Mouse (Mus musculus): ENCODE data around the gene Ms4a12. TPM values are rescaled to one million over a fixed set of nuclear protein-coding genes. Genes with fewer than 3 reads are reported as not detected.
"Not testable (repeated sequence)": the region's sequence is repeated elsewhere in the genome, so short reads cannot be mapped to it uniquely, and the experiment has no call there.

Ms4a12 gene
- total RNA-seq, 1 experiment = not detected

DNA sequence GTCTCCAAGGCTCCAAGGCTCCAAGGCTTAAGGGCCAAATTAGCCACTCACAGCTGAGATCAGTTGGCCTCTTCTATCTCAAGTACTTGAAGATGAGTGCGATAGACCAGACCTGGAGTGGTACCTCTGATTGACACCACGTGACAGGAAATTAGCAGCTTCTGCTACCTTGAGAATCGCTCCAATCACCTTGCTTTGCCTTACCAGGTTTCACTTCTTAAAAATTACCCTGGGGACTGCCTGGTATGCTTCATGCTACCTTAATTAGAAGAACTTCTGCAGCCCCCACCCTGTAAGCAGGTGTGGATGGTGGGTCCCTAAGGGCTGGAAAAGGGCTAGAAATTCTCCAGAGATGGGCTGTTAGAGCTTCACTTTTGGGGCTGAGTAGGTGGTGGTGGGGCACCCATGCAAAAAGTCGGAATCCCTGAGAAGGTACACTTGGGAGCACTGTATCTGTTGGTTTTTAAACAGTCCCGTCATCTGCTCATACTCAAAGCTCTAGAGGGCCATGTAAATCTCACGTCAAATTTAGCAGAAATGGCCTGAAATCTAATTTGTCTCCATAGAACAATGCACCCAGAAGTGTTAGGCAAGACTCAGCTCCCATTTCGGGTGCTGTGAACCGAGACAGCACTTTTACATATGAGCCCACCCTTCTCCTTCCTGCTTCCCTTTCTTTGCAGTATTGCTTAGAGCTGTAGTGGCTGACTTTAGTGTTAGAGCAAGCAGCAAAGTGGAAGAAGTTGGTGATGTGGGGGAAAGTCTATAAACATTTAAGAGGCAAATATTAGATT is 34.0 kb upstream of the Ms4a12 start, which contains the start of gene Ms4a1:
Gene Ms4a1 (minus strand): TSS at position 190 of the 794 bp plus-strand sequence.
- Histone ChIP-seq H3K9ac (ENCODE audit: insufficient read depth, low read depth, low read length, poor library complexity, severe bottlenecking) (no peak within 1 kb of the TSS), H3K36me3 (ENCODE audit: control insufficient read depth, insufficient read depth, low read length, poor library complexity, severe bottlenecking) (no peaks in the 10 kb centered on the region), H3K4me3 (ENCODE audit: insufficient read depth in 1 of 2, low read depth in 1 of 2, low read length in 2 of 2, poor library complexity in 1 of 2, severe bottlenecking in 1 of 2) (no peak within 1 kb of the TSS), H3K4me1 (ENCODE audit: control insufficient read depth in 2 of 2, insufficient read depth in 2 of 2, low read length in 2 of 2, poor library complexity in 1 of 2) (no peaks in the 10 kb centered on the region), H3K27ac (ENCODE audit: insufficient read depth, low read depth, low read length, poor library complexity, severe bottlenecking) (no peak within 1 kb of the TSS), H3K9me3 (ENCODE audit: control insufficient read depth, insufficient read depth, low read depth, low read length) (no peaks in the 10 kb centered on the region)
- no peak for DNase-seq (ENCODE audit: low read depth, low spot score)
- TF ChIP-seq CHD2 (IDR thresholded peaks at IDR 0.05; ENCODE audit: low read depth, low read length) = no peak
- no peak for TF ChIP-seq ZC3H11A (IDR thresholded peaks at IDR 0.05; ENCODE audit: borderline replicate concordance, low read depth, low read length)
- no peak for TF ChIP-seq ZNF384 (IDR thresholded peaks at IDR 0.05; ENCODE audit: low read depth, low read length)
- TF ChIP-seq MAFK (IDR thresholded peaks at IDR 0.05; ENCODE audit: insufficient read depth, low read depth, low read length) = no peak
- TF ChIP-seq HCFC1 (IDR thresholded peaks at IDR 0.05; ENCODE audit: borderline replicate concordance, insufficient read depth, low read length) = no peak
- in situ Hi-C loops (cut with MboI; ENCODE audit: low sequenced_read_pairs in 2 of 2, unreplicated experiment in 2 of 2) = no loop called here

DNA sequence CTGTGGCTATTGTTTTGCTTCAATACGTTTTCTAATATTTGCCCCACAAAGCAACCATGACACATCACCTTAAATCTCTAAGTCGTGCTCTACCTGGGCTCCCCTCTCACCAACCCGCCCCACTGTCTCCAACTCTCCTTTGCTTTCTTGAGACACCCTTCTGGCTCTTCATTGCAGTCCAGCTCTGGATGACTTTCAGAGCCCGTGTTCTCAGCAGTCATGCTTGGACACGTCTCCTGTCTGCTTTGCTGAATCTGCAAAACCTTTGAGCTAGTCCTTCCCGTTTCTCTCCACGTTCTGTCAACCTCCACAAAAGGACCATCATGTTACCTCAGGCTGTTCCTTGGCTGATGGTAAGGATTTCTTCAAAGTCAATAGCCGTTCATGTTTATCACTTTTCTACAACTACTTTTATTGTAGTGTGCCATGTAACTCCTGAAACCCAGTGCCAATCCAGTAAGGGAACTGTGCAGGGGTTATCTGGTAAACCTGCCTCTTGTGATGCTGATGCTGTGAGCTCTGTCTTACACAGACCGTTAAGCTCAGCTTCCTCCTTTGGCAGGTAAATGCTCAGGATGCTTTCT is 32.4 kb upstream of the Ms4a12 start:
- H3K9ac ChIP-seq (ENCODE audit: insufficient read depth, low read depth, low read length, poor library complexity, severe bottlenecking) = no peak overlapping the region
- H3K9me3 ChIP-seq (ENCODE audit: control insufficient read depth, insufficient read depth, low read depth, low read length) = no peaks in the 10 kb centered on the region
- in situ Hi-C loops (cut with MboI; ENCODE audit: low sequenced_read_pairs in 2 of 2, unreplicated experiment in 2 of 2) = no loop called here
- no peak for TF ChIP-seq ZNF384 (IDR thresholded peaks at IDR 0.05; ENCODE audit: low read depth, low read length)
- TF ChIP-seq HCFC1 (IDR thresholded peaks at IDR 0.05; ENCODE audit: borderline replicate concordance, insufficient read depth, low read length) = no peak
- no peak overlapping the region for H3K27ac ChIP-seq (ENCODE audit: insufficient read depth, low read depth, low read length, poor library complexity, severe bottlenecking)
- no peak for DNase-seq (ENCODE audit: low read depth, low spot score)
- H3K4me1 ChIP-seq (ENCODE audit: control insufficient read depth in 2 of 2, insufficient read depth in 2 of 2, low read length in 2 of 2, poor library complexity in 1 of 2) = no peaks in the 10 kb centered on the region
- H3K4me3 ChIP-seq (ENCODE audit: insufficient read depth in 1 of 2, low read depth in 1 of 2, low read length in 2 of 2, poor library complexity in 1 of 2, severe bottlenecking in 1 of 2) = no peak overlapping the region
- H3K36me3 ChIP-seq (ENCODE audit: control insufficient read depth, insufficient read depth, low read length, poor library complexity, severe bottlenecking) = no peaks in the 10 kb centered on the region

DNA sequence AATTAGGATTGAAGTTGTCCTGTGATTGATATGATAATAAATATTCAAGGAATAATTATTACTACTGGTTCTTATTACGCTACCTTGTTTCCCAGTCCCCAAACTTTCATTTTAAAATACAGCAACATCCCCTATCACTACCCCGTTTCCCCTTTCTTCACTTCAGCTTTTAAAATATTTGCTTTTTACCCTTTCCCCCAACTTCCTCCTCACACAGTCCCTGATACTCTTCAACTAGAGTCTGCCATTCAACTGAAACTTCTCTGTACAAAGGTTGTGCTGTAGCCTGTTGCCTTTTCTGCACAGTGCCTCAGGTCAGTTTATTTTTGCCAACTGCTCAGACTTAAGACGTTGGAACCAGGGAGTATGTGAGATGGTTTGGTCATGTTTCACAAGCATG is 31.3 kb upstream of the Ms4a12 start:
- no peak overlapping the region for H3K27ac ChIP-seq (ENCODE audit: insufficient read depth, low read depth, low read length, poor library complexity, severe bottlenecking)
- H3K4me1 ChIP-seq (ENCODE audit: control insufficient read depth in 2 of 2, insufficient read depth in 2 of 2, low read length in 2 of 2, poor library complexity in 1 of 2) = no peaks in the 10 kb centered on the region
- H3K36me3 ChIP-seq (ENCODE audit: control insufficient read depth, insufficient read depth, low read length, poor library complexity, severe bottlenecking) = no peaks in the 10 kb centered on the region
- in situ Hi-C loops (cut with MboI; ENCODE audit: low sequenced_read_pairs in 2 of 2, unreplicated experiment in 2 of 2) = no loop called here
- TF ChIP-seq ZNF384 (IDR thresholded peaks at IDR 0.05; ENCODE audit: low read depth, low read length) (no peak), HCFC1 (IDR thresholded peaks at IDR 0.05; ENCODE audit: borderline replicate concordance, insufficient read depth, low read length) (no peak), ZC3H11A (IDR thresholded peaks at IDR 0.05; ENCODE audit: borderline replicate concordance, low read depth, low read length) (no peak), MAFK (IDR thresholded peaks at IDR 0.05; ENCODE audit: insufficient read depth, low read depth, low read length) (no peak), CHD2 (IDR thresholded peaks at IDR 0.05; ENCODE audit: low read depth, low read length) (no peak)
- no peak overlapping the region for H3K4me3 ChIP-seq (ENCODE audit: insufficient read depth in 1 of 2, low read depth in 1 of 2, low read length in 2 of 2, poor library complexity in 1 of 2, severe bottlenecking in 1 of 2)
- H3K9me3 ChIP-seq (ENCODE audit: control insufficient read depth, insufficient read depth, low read depth, low read length) = no peaks in the 10 kb centered on the region
- H3K9ac ChIP-seq (ENCODE audit: insufficient read depth, low read depth, low read length, poor library complexity, severe bottlenecking) = no peak overlapping the region
- DNase-seq (ENCODE audit: low read depth, low spot score) = no peak

DNA sequence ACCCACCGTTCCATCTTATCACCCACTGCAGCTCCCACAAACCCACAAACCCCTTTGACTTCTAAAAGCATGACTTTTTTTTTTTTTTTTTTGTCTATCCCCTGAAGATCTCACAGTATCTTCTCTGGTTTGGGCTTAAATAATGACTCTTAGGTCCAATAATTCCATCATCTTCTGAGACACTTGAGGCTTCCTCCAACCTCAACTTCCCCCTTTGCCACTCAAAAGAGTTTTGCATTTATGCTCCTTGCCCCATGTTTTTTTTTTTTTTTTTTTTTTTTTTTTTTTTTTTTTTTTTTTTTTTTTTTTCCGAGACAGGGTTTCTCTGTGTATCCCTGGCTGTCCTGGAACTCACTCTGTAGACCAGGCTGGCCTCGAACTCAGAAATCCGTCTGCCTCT is 30.7 kb upstream of the Ms4a12 start:
- H3K4me1 ChIP-seq (ENCODE audit: control insufficient read depth in 2 of 2, insufficient read depth in 2 of 2, low read length in 2 of 2, poor library complexity in 1 of 2); H3K36me3 ChIP-seq (ENCODE audit: control insufficient read depth, insufficient read depth, low read length, poor library complexity, severe bottlenecking); H3K9ac ChIP-seq (ENCODE audit: insufficient read depth, low read depth, low read length, poor library complexity, severe bottlenecking); H3K9me3 ChIP-seq (ENCODE audit: control insufficient read depth, insufficient read depth, low read depth, low read length); H3K27ac ChIP-seq (ENCODE audit: insufficient read depth, low read depth, low read length, poor library complexity, severe bottlenecking); DNase-seq (ENCODE audit: low read depth, low spot score); in situ Hi-C loops (cut with MboI; ENCODE audit: low sequenced_read_pairs in 2 of 2, unreplicated experiment in 2 of 2); H3K4me3 ChIP-seq (ENCODE audit: insufficient read depth in 1 of 2, low read depth in 1 of 2, low read length in 2 of 2, poor library complexity in 1 of 2, severe bottlenecking in 1 of 2): not testable (repeated sequence)
- TF ChIP-seq ZNF384 (IDR thresholded peaks at IDR 0.05; ENCODE audit: low read depth, low read length) = peak; percentile 84

DNA sequence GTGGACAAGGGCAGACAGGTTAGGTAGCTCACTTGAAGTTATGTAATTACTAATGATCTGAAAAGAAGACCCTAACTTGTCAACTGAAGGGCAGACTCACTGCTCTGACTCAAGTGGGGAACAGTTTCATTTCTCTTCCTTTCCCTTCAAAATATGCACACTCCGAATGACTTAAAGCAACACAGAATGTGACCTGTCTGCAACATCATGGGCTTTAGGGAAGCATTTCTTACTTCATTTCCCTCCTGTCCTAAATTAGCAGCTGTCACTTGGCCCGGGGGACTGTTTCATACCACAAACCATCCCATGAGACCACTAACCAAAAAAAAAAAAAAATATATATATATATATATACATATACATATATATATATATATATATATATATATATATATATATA is 29.3 kb upstream of the Ms4a12 start:
- TF ChIP-seq HCFC1 (IDR thresholded peaks at IDR 0.05; ENCODE audit: borderline replicate concordance, insufficient read depth, low read length) = no peak
- no peak for TF ChIP-seq ZNF384 (IDR thresholded peaks at IDR 0.05; ENCODE audit: low read depth, low read length)
- TF ChIP-seq MAFK (IDR thresholded peaks at IDR 0.05; ENCODE audit: insufficient read depth, low read depth, low read length) = no peak
- no peak for TF ChIP-seq ZC3H11A (IDR thresholded peaks at IDR 0.05; ENCODE audit: borderline replicate concordance, low read depth, low read length)
- no peak for TF ChIP-seq CHD2 (IDR thresholded peaks at IDR 0.05; ENCODE audit: low read depth, low read length)
- H3K4me1 ChIP-seq (ENCODE audit: control insufficient read depth in 2 of 2, insufficient read depth in 2 of 2, low read length in 2 of 2, poor library complexity in 1 of 2) = no peaks in the 10 kb centered on the region
- no peak overlapping the region for H3K4me3 ChIP-seq (ENCODE audit: insufficient read depth in 1 of 2, low read depth in 1 of 2, low read length in 2 of 2, poor library complexity in 1 of 2, severe bottlenecking in 1 of 2)
- in situ Hi-C loops (cut with MboI; ENCODE audit: low sequenced_read_pairs in 2 of 2, unreplicated experiment in 2 of 2) = no loop called here
- no peak for DNase-seq (ENCODE audit: low read depth, low spot score)
- no peaks in the 10 kb centered on the region for H3K9me3 ChIP-seq (ENCODE audit: control insufficient read depth, insufficient read depth, low read depth, low read length)
- H3K36me3 ChIP-seq (ENCODE audit: control insufficient read depth, insufficient read depth, low read length, poor library complexity, severe bottlenecking) = no peaks in the 10 kb centered on the region
- H3K9ac ChIP-seq (ENCODE audit: insufficient read depth, low read depth, low read length, poor library complexity, severe bottlenecking) = no peak overlapping the region
- no peak overlapping the region for H3K27ac ChIP-seq (ENCODE audit: insufficient read depth, low read depth, low read length, poor library complexity, severe bottlenecking)

Data from ES-E14 (cell line).